In the genomic region with DNA sequence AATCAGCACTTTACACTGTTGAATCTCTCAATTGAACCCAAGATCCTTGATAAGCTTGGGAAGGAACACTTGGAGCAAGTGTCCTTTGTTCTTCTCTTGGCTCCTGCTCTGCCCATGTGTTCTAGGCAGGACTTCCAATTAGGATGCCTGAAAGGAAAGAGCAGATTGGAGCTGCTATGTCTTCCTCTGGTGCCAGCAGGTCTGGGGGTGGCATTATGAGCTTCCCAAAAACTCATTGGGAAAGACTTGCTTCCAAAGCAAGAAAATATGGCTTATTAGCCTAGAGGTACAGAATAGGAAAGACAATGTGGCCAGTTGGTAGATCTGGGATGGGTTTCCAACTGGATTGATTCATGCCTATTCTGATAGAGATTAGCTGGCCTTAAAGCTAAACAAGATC, we compare ENCODE assay signal across 12 mouse cellular contexts.
"Had no signal": no experiment of that assay in that cellular context is flagged by ENCODE, and none has a peak within 500 bp of the region (broad histone marks: within the 10 kb centered on the region; RNA-seq: fewer than 3 reads in every experiment).

No protein-coding gene starts in this region.

- H3K9me3 ChIP-seq: limb, embryonic 13.5 days; midbrain, embryonic 12.5 days; neural tube, embryonic 13.5 days had no signal

- H3K36me3 ChIP-seq: limb, embryonic 13.5 days; midbrain, embryonic 12.5 days; neural tube, embryonic 13.5 days had no signal

- H3K4me3 ChIP-seq: limb, embryonic 13.5 days; midbrain, embryonic 12.5 days; neural tube, embryonic 13.5 days had no signal

- H3K27ac ChIP-seq: limb, embryonic 13.5 days; liver, embryonic 14.5 days; midbrain, embryonic 12.5 days; neural tube, embryonic 13.5 days had no signal

- H3K9ac ChIP-seq: limb, embryonic 13.5 days; liver, embryonic 14.5 days; midbrain, embryonic 12.5 days; neural tube, embryonic 13.5 days had no signal

- H3K4me1 ChIP-seq: limb, embryonic 13.5 days; midbrain, embryonic 12.5 days; neural tube, embryonic 13.5 days had no signal

- ATAC-seq: midbrain, embryonic 16.5 days had no signal

- H3K4me2 ChIP-seq: limb, embryonic 13.5 days; midbrain, embryonic 12.5 days; neural tube, embryonic 13.5 days had no signal

- H3K27me3 ChIP-seq: limb, embryonic 13.5 days; midbrain, embryonic 12.5 days; neural tube, embryonic 13.5 days had no signal

- DNase-seq: kidney, adult 18-20 months; kidney, postnatal 10 days; kidney, postnatal 4 days; left cerebral cortex, postnatal 4 days; lung, adult 18-20 months; right cerebral cortex, postnatal 14 days; thymus, postnatal 25 days had no signal
